Mouse (Mus musculus) G1E (cell line): ENCODE measurements at regions not wholly inside any gene's neighbourhood (a gene's known extent, or its start where the extent isn't known, plus 50 kb on each side); places are given as distances from the start of the nearest gene placed in this dataset.

Source experiments
- ATAC-seq: 2 replicates; pipeline ENCODE4 v1.8.0; 2016; ENCODE audit warnings: mild to moderate bottlenecking; ENCODE audit not compliant: insufficient number of reproducible peaks, poor library complexity, low FRiP score, severe bottlenecking; ENCODE audit errors: extremely low read depth
- DNase-seq: peaks from one replicate; pipeline ENCODE4 v3.0.0; 2012; ENCODE audit warnings: low spot score
- H3K27me3 ChIP-seq: 2 replicates; pipeline ENCODE4 v1.6.1; 2012; ENCODE audit warnings: mild to moderate bottlenecking, low read length, inconsistent platforms; ENCODE audit not compliant: insufficient read depth
- H3K36me3 ChIP-seq: replicated peaks from 2 replicates; pipeline ENCODE3; 2012; ENCODE audit warnings: mild to moderate bottlenecking, inconsistent platforms
- H3K4me1 ChIP-seq: 2 replicates; pipeline ENCODE4 v1.6.1; 2012; ENCODE audit warnings: low read depth, low read length, inconsistent platforms, mixed read lengths; ENCODE audit not compliant: insufficient read depth
- H3K4me3 ChIP-seq: 2 replicates; pipeline ENCODE4 v1.5.1; 2012; ENCODE audit warnings: low read depth, mild to moderate bottlenecking, inconsistent platforms, low read length, moderate library complexity, mixed read lengths
- H3K9me3 ChIP-seq: replicated peaks from 2 replicates; pipeline ENCODE4 v1.6.1; 2012; ENCODE audit warnings: inconsistent platforms
- CTCF ChIP-seq: IDR thresholded peaks from 2 replicates; pipeline ENCODE4 v1.5.1; 2012; ENCODE audit warnings: low read depth, low read length, inconsistent platforms, mixed read lengths
- GATA1 ChIP-seq: IDR thresholded peaks from 2 replicates; pipeline ENCODE4 v1.6.1; 2012; ENCODE audit warnings: borderline replicate concordance, low read length, inconsistent platforms, mixed read lengths
- GATA2 ChIP-seq: IDR thresholded peaks from 2 replicates; pipeline ENCODE4 v1.6.1; 2012; ENCODE audit warnings: low read depth, low read length, inconsistent platforms, borderline replicate concordance
- POLR2AphosphoS5 ChIP-seq: IDR thresholded peaks from 2 replicates; pipeline ENCODE4 v1.6.1; 2012; ENCODE audit warnings: low read depth, low read length, inconsistent platforms; ENCODE audit not compliant: insufficient replicate concordance
- TAL1 ChIP-seq: conservative IDR thresholded peaks from 2 replicates; pipeline ENCODE4 v1.6.1; 2012; ENCODE audit warnings: low read depth, low read length, inconsistent platforms, mixed read lengths

- TF ChIP-seq TAL1 (no peak), CTCF (no peak), POLR2AphosphoS5 (no peak), GATA2 (no peak), GATA1 (no peak)
- Histone ChIP-seq H3K4me3 (no peak overlapping the region), H3K9me3 (no peaks in the 10 kb centered on the region), H3K27me3 (no peaks in the 10 kb centered on the region), H3K4me1 (no peaks in the 10 kb centered on the region), H3K36me3 (no peaks in the 10 kb centered on the region)
- no peak for DNase-seq
- no peak for ATAC-seq
Observed at GRCm38 (mm10) chr13:83067496-83067895, 436.3 kb upstream of the Mef2c start.

GRCm38 (mm10) chr13:83068588-83068987 lies 435.2 kb upstream of the Mef2c start:
- Histone ChIP-seq H3K36me3 (no peaks in the 10 kb centered on the region), H3K27me3 (no peaks in the 10 kb centered on the region), H3K4me3 (no peak overlapping the region), H3K9me3 (no peaks in the 10 kb centered on the region), H3K4me1 (no peaks in the 10 kb centered on the region)
- ATAC-seq: no peak
- TF ChIP-seq TAL1 (no peak), GATA1 (no peak), GATA2 (no peak), POLR2AphosphoS5 (no peak), CTCF (no peak)
- DNase-seq: no peak

GRCm38 (mm10) chr13:83069293-83069692 lies 434.5 kb upstream of the Mef2c start:
- ATAC-seq: no peak

GRCm38 (mm10) chr13:83072073-83072472 lies 431.8 kb upstream of the Mef2c start:
- Histone ChIP-seq H3K4me1 (no peaks in the 10 kb centered on the region), H3K27me3 (no peaks in the 10 kb centered on the region), H3K36me3 (no peaks in the 10 kb centered on the region), H3K4me3 (no peak overlapping the region), H3K9me3 (no peaks in the 10 kb centered on the region)
- TF ChIP-seq GATA2 (no peak), GATA1 (no peak), TAL1 (no peak), CTCF (no peak), POLR2AphosphoS5 (no peak)
- DNase-seq: no peak
- ATAC-seq: no peak

More at GRCm38 (mm10) chr13:83069293-83069692, 434.5 kb upstream of the Mef2c start:
- DNase-seq: no peak
- Histone ChIP-seq H3K4me1 (no peaks in the 10 kb centered on the region), H3K4me3 (no peak overlapping the region), H3K36me3 (no peaks in the 10 kb centered on the region), H3K27me3 (no peaks in the 10 kb centered on the region), H3K9me3 (no peaks in the 10 kb centered on the region)
- TF ChIP-seq GATA2 (no peak), GATA1 (no peak), POLR2AphosphoS5 (no peak), CTCF (no peak), TAL1 (no peak)

- no peaks in the 10 kb centered on the region for H3K36me3 ChIP-seq
- H3K9me3 ChIP-seq: no peaks in the 10 kb centered on the region
- no peak for ATAC-seq
- no peaks in the 10 kb centered on the region for H3K27me3 ChIP-seq
- no peak overlapping the region for H3K4me3 ChIP-seq
- no peak for DNase-seq
- no peaks in the 10 kb centered on the region for H3K4me1 ChIP-seq
- TF ChIP-seq GATA1 (no peak), TAL1 (no peak), CTCF (no peak), GATA2 (no peak), POLR2AphosphoS5 (no peak)
Observed at GRCm38 (mm10) chr13:83074219-83074965, 429.4 kb upstream of the Mef2c start.

GRCm38 (mm10) chr13:83075320-83075877 lies 428.4 kb upstream of the Mef2c start:
- no peak for TF ChIP-seq TAL1
- TF ChIP-seq CTCF: no peak
- no peak for TF ChIP-seq GATA2
- TF ChIP-seq POLR2AphosphoS5: no peak
- no peak for TF ChIP-seq GATA1
- H3K36me3 ChIP-seq: no peaks in the 10 kb centered on the region
- DNase-seq: no peak
- no peaks in the 10 kb centered on the region for H3K9me3 ChIP-seq
- no peaks in the 10 kb centered on the region for H3K27me3 ChIP-seq
- H3K4me1 ChIP-seq: no peaks in the 10 kb centered on the region
- no peak for ATAC-seq
- H3K4me3 ChIP-seq: no peak overlapping the region
